Mouse (Mus musculus) embryonic stem cell, embryonic (primary cell): ENCODE measurements at regions not wholly inside any gene's neighbourhood (a gene's known extent, or its start where the extent isn't known, plus 50 kb on each side); places are given as distances from the start of the nearest gene placed in this dataset.

ENCODE experiments used
- CTCF ChIA-PET, 4 experiments: fragments of 300-600 bp in 2 of 4; fragments of 350-600 bp in 2 of 4; sonication (Branson Sonifier 250); formaldehyde crosslinking; loops; one replicate each; lab custom pipeline; 2022; ENCODE audit warnings: inconsistent platforms in 2 of 4; lab: Charles Lee
- POLR2A ChIA-PET, 4 experiments: fragments of 300-600 bp in 2 of 4; fragments of 350-600 bp in 2 of 4; sonication (Branson Sonifier 250); formaldehyde crosslinking; loops; one replicate each; lab custom pipeline; 2022; ENCODE audit warnings: antibody characterized with exemption in 4 of 4, inconsistent platforms in 1 of 4; lab: Charles Lee

DNA sequence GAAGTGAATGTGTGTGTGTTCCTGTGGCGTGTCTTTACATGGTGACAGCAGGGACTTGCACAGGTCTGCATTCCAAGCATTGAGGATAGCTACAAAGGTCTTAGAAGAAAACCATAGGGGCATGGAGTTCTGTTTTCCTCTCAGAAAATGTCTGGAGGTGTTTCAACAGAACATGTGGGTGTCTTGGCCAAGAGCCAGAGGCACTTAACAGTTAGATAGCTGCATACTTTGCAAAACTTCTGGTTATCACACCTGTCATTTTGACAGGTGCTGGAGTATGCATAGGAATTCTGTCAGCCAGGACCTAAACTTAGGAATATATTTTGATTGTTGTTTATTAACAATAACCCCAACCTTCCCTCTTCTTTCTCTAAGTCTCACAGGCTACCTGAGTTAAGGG is 350.9 kb upstream of the Tmem132c start:
- CTCF ChIA-PET = interaction anchor here (0.6 to 1.1 kb wide), 5 partner anchors 11 to 758 kb away, joined by 3 to 8 read pairs (median 6); no protein-coding TSS in a partner anchor
- POLR2A ChIA-PET = no interaction called here

DNA sequence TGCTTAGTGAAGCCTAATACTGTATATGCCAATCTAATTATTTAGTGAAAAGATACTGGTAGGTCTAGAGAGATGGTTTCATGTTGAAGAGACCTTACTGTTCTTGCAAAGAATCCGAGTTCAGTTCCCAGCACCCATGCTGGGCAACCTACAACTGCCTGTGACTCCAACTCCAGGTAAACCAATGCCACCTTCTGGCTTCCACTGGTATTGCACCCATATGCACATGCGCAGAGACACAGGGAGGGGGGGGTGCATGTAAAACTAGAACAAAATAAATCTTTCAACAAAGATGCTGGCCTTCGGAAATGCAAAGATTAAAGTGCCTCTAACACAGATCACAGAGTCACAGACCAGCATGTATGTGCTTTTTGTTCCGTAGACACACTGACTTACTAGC is 348.5 kb upstream of the Tmem132c start:
- CTCF ChIA-PET = no interaction called here
- POLR2A ChIA-PET = no interaction called here

DNA sequence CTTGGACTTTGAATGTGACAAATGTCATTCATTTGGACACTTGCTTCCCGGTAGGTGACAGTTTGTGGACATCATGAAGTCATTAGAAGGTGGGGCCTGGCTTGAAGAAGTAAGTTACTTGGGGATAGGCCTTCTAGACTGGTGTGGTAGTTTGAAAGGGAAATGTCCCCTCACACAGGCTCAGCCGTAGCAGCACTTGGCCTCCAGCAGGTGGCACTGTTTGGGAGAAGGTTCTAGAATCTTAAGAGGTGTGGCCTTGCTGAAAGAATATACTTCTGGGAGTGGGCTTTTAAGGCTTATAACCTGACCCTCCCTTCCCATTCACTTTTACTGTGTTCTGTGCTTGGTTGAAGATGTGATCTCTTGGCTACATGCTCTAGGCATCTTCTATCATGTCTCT is 331.5 kb upstream of the Tmem132c start:
- ChIA-PET CTCF (no interaction called here), POLR2A (no interaction called here)

DNA sequence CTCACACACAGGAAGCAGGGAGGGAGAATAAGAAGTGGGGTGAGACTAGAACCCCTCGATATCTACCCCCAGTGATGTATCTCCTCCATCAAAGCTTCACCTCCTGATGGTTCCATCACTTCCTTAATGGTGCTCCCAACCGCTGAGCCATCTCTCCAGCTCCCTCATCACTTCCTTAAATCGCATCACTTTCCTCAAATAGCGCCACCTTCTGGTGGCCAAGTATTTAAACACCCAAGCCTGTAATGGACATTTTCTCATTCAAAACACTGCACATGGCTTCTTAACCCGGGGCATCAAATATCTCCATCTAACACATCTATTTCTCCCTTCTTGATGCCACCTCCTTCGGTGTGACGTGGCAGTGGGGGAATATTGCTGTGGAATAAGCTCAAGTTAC is 324.3 kb upstream of the Tmem132c start:
- ChIA-PET POLR2A (interaction anchor here in 2 of 4 experiments (0.6 kb wide), 2 partner anchors 810 to 1683 kb away, joined by 3 read pairs; partner anchors contain the start of gene Fzd10 (in 1 of the 2)), CTCF (interaction anchor here in 3 of 4 experiments (0.5 to 1.5 kb wide), 9 partner anchors 9 to 158 kb away, joined by 3 to 5 read pairs (median 3); no protein-coding TSS in a partner anchor)

DNA sequence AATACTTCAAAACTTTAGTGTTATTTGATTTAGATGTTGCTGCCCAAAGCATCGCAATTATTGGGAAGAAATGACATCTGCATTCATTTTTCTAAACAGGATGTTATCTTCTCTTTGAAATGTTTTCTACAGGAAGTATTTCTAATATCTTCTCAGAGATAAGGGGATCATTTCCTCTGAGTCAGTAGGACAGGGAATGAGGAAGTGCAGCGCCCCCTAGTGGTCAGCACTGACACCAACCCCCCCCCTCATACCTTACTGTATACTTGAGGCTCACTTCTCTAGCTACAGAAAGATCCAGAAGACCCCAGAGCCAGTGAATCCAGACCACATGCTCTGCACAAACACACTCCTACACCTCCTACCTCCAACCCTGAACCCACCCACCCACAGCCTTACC is 308.1 kb upstream of the Tmem132c start:
- POLR2A ChIA-PET = no interaction called here
- CTCF ChIA-PET = interaction anchor here (0.6 to 1.1 kb wide), 8 partner anchors 9 to 81 kb away, joined by 3 to 10 read pairs (median 4); no protein-coding TSS in a partner anchor

DNA sequence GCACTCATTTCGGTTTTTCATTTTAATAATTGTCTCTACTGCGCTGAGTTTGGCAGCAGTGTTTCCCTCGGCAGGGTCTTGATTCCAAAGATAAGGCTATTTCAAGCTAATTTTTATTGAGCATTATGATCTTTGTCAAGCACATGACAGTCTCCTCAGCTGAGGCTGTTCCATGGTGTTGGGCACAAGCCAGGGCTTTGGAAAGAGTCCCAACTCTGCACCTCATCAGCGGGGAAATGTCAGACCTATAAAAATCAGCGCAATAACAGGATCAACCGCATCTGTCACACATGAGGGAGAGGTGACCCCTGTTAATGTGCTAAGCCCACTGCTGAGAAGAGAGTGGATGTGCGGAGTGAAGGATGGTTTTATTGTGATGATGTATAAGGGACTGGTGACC is 296.7 kb upstream of the Tmem132c start:
- ChIA-PET CTCF (no interaction called here), POLR2A (interaction anchor here in 1 of 4 experiments (0.6 kb wide), 1 partner anchor 29 kb away, joined by 4 read pairs; no protein-coding TSS in a partner anchor)

DNA sequence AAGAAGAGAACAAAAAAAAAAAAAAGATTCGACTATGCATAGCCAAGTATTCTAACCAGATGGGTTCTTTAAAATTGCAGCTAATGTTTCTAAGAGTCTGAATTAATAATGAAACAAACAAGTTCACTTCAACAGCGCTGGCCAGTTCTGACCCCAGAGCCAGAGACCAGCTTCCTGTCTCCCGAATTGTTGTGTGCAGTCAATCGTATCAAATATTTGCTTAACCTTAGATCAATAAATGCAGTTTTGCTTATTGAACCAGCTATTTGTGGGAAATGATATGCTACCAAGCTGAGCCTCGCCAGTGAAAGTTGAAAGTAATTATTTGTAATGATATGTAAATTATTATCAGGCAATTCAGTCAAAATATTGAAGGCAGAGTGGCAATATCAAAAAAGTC is 287.4 kb upstream of the Tmem132c start:
- ChIA-PET POLR2A (interaction anchor here in 1 of 4 experiments (0.7 kb wide), 1 partner anchor 18 kb away, joined by 3 read pairs; no protein-coding TSS in a partner anchor), CTCF (no interaction called here)

DNA sequence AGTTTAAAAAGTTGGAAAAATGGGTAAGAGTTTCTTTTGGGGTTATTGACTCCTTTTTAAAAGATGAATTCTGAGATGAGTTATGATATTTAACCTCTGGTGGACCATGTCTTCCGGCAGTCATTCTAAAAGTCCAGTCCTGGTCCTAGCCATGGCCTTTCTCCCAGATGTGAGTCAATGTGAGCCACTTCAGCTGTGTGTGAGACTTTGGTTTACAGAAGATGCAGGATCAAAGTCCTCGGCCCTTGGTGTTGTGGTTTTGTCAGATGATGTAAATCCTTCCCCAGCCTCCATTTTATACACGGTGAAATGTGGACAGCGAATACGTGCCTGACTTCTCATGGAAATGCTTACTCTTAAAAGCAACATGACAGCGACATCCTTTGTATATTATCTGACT is 287.0 kb upstream of the Tmem132c start:
- POLR2A ChIA-PET = interaction anchor here in 1 of 4 experiments (0.7 kb wide), 1 partner anchor 18 kb away, joined by 3 read pairs; no protein-coding TSS in a partner anchor

DNA sequence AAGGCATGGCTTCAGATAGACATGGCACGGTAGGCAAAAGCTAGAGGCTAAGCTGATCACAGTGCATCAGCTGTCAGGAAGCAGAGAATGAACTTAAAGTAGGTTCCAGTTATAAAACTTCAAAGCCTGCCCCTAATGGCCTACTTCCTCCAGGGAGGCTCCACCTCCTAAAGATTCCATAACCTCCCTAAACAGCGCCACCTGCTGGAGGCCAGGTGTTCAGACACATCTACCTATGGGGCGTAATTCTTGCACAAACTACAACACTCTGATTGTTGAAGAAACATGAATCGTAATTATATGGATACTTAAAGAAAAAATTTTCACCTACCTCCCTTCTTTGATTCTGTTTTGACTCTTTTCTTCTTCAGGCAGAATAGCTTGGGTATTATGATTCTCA is 277.0 kb upstream of the Tmem132c start:
- CTCF ChIA-PET = no interaction called here
- POLR2A ChIA-PET = interaction anchor here in 1 of 4 experiments (1.5 kb wide), 1 partner anchor 18 kb away, joined by 3 read pairs; no protein-coding TSS in a partner anchor

More for the DNA sequence above, 287.0 kb upstream of the Tmem132c start:
- CTCF ChIA-PET = interaction anchor here in 1 of 4 experiments (0.7 kb wide), 1 partner anchor 1426 kb away, joined by 6 read pairs; no protein-coding TSS in a partner anchor

DNA sequence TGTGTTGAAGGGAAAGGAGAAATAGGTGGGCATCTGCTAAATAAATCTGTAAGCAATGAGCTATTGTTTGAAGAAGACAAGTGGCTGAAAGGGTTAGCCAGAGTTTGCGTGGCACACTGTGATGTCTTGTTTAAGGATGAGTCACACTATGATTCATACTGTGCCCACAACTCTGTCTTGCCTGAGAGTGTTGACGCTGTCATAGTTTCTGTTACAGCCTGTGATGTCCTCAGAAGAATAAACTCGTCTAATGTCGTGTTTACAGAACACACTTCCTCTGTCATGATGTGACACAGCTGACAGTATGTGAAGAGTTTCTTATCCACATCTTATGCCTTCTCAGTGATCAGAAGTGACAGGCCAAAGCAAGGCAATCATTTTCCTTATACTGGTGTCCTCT is 274.5 kb upstream of the Tmem132c start:
- CTCF ChIA-PET = no interaction called here

DNA sequence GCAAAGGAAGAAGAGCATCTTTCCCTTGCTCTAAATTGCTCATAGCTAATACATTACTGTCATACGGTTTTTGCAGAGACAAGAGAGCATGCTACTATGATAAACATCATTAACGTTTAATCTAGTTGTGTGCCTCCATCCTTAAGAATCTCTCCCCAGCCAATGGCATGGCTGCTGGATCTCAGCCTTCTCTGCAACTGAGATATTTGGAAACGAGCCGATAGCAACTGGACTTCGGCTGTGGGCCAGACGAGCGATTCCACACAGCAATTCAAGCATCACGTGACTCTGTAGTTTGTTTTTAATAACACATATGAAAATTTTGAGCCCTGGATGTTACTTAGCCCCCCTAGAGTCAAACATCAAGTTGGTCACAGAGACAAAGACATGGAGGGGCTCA is 272.2 kb upstream of the Tmem132c start:
- POLR2A ChIA-PET = no interaction called here
- CTCF ChIA-PET = interaction anchor here in 1 of 4 experiments (0.6 kb wide), 1 partner anchor 95 kb away, joined by 8 read pairs; no protein-coding TSS in a partner anchor

More for the DNA sequence above, 274.5 kb upstream of the Tmem132c start:
- POLR2A ChIA-PET = interaction anchor here in 1 of 4 experiments (0.7 kb wide), 1 partner anchor 372 kb away, joined by 8 read pairs; no protein-coding TSS in a partner anchor

DNA sequence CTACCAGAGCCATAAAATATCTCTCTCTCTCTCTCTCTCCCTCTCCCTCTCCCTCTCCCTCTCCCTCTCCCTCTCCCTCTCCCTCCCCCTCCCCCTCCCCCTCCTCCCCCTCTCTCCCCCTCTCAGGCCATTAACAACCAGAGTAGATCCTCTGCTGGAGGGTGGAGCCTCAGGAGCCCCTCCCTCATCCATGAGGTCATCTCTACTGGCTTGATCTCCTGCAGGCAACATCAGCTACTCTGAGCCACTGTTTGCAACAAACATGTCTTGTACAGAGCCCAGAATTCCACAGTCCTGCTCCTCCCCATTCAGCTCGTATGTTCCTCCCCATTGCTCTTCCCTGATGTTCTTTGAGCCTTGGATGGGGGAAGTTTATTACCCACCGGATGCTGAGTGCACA is 270.3 kb upstream of the Tmem132c start:
- ChIA-PET POLR2A (no interaction called here), CTCF (interaction anchor here in 1 of 4 experiments (0.5 kb wide), 1 partner anchor 12 kb away, joined by 3 read pairs; no protein-coding TSS in a partner anchor)

DNA sequence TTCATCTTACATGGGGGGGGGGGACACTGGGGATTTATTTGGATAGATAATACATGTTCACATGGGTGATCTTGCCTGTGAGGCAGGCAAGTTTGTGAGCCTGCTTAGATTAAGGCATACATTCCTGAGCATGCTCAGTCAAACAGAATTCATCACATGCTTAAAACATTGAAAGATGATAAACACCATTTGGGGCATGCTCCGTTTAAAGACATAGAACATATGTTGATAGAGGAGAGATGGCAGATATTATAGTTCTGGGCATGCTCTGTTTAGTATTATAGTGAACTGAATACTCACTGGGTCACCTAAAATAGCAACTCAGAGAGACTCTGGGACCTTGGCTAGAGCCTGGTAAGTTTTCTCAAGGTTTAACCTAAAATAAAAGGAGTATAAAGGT is 269.6 kb upstream of the Tmem132c start:
- POLR2A ChIA-PET = no interaction called here
- CTCF ChIA-PET = interaction anchor here in 1 of 4 experiments (0.5 kb wide), 1 partner anchor 12 kb away, joined by 3 read pairs; no protein-coding TSS in a partner anchor

DNA sequence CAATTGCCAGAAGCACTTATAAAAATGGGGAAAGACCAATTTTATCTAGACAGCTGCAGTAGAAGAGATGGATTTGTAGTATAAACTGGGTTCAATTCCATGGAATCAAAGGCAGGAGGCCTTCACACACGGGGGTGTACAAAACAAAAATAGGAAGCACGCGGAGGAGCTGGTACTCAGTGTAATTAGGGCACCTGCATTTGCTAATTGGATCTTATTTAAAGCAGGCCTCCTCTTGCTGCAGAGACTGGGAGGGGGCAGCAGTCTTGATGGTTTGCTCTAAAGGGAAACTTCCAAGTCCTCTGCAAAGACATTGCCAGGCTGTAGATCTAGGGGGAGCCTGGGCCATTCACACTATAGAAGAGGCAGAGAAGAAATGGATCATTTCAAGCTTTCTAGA is 268.2 kb upstream of the Tmem132c start:
- ChIA-PET CTCF (interaction anchor here in 1 of 4 experiments (0.6 kb wide), 1 partner anchor 873 kb away, joined by 3 read pairs; no protein-coding TSS in a partner anchor), POLR2A (interaction anchor here in 1 of 4 experiments (0.6 to 0.7 kb wide), 2 partner anchors 28 to 410 kb away, joined by 3 to 4 read pairs; no protein-coding TSS in a partner anchor)

DNA sequence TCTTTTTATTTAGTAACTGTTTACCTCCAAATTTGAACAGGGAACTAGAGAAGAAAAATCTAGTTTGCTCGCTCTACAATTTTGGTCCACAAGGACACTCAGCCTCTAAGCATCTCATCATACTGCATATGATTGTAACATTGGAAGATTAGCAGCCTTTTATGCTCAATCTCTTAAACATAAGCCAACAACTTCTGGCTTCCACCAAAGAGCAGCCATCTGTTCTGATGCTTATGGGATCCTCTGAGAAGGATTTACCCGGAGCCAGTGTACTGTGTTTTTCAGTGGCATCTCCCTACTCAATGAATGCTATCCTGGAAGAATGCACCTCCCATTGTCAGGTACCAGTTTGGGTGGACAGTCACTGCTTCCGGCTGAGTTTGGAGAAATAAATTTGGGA is 267.0 kb upstream of the Tmem132c start:
- ChIA-PET CTCF (no interaction called here), POLR2A (no interaction called here)

DNA sequence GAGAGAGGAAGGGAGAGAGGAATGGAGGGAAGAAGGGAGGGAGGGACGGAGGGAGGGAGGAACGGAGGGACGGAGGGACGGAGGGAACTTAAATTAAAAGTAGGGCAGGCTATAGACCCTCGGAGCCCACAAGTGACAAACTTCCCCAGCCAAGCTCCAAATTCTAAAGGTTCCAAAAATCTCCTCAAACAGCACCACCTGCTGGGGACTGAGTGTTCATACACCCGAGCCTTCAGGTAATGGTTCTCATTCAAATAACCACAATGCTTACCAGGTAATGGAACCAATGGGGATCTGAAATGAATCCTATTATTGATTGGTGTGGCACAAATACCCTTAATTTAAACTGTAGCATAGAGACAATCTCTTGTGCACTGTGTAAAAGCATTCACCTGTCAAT is 246.0 kb upstream of the Tmem132c start:
- POLR2A ChIA-PET = interaction anchor here in 1 of 4 experiments (0.7 kb wide), 1 partner anchor 10 kb away, joined by 3 read pairs; no protein-coding TSS in a partner anchor
- CTCF ChIA-PET = interaction anchor here in 3 of 4 experiments (0.6 to 1.3 kb wide), 9 partner anchors 12 to 372 kb away, joined by 3 to 7 read pairs (median 3); no protein-coding TSS in a partner anchor

DNA sequence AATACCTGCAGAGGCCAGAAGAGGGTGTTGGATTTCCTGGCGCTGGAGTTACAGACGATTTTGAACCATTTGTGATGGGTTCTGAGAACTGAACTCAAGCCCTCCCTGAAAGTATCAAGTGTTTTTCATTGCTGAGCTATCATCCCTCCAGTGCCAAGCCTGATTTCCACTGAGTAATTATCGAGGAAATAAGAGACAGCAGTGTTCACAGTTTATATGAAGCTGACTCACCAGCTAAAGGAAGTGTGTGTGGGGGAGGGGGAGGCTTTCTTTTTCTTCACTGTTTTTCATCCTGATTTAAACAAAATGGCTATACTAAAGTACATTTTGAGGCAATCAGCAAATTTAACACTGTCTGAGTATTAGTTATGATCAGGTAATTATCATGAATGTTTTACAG is 227.4 kb upstream of the Tmem132c start:
- CTCF ChIA-PET = interaction anchor here in 2 of 4 experiments (0.7 to 0.9 kb wide), 2 partner anchors 351 to 391 kb away, joined by 3 read pairs; no protein-coding TSS in a partner anchor
- POLR2A ChIA-PET = interaction anchor here in 1 of 4 experiments (0.7 to 0.8 kb wide), 2 partner anchors 12 to 148 kb away, joined by 3 read pairs; no protein-coding TSS in a partner anchor

DNA sequence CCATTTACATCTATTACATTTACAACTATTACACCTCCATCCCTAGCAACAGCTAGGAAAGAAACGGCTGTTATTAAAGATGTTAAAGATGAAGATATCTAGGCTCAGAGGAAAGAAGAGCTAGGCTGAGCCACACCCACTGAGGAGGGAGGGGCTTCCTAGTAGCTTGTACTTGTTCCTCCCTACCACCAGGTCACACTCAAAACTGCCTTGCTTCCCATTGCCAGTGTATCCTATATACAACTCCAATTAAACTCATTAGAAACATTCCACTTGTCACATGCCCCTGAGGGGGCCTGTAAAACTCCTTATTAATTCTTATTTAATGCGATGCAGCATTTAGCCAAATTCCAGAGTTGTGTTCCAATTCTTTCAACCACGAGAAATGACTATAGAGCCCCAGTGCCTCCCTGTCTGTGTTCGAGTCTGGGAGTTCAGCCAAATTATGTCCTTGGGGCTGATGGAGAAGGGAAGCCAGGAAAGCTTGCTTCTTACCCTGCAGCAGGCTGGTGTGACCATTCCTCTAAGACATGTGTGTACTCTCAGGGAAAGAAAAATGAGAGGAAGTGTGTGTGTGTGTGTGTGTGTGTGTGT is 225.0 kb upstream of the Tmem132c start:
- ChIA-PET CTCF (interaction anchor here in 1 of 4 experiments (0.6 kb wide), 1 partner anchor 469 kb away, joined by 3 read pairs; no protein-coding TSS in a partner anchor), POLR2A (no interaction called here)

DNA sequence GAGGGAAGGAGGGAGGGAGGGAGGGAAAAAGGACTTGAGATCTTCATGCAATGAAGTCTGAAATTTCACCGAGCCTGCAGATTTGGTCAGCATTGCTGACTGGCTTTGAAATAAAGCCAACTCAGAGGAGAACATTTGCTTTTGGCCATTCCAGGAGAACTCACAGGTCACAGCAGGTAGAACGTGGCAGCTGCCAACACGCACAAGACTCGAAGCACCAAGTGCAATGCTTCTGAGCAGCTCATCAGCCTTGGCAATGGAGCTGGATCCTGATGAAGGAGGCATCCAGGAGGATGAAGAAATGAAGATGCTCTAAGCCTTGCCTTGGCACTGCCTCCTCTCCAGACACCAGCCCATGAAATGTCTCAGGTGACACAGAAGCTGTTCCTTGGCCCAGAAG is 223.6 kb upstream of the Tmem132c start:
- CTCF ChIA-PET = no interaction called here
- POLR2A ChIA-PET = no interaction called here
